Mouse (Mus musculus) MEL (cell line): ENCODE measurements around the gene Drosha. TPM values are rescaled to one million over a fixed set of nuclear protein-coding genes. Genes with fewer than 3 reads are reported as not detected.
A peak's percentile ranks its signal among the peaks of the same experiment; 100 is the strongest.

Experiments
- DNase-seq: peaks from one replicate; pipeline ENCODE4 v3.0.0; 2011; ENCODE audit warnings: low read depth, low spot score
- H3K27ac ChIP-seq: 2 replicates; pipeline ENCODE4 v1.5.1; 2012; ENCODE audit warnings: low read depth, mild to moderate bottlenecking, control low read depth, low read length, moderate library complexity; ENCODE audit not compliant: control insufficient read depth
- H3K27me3 ChIP-seq, 2 experiments: fragments of 150-350 bp in 1 of 2; sonication (generic) in 1 of 2; 2 replicates each; pipeline ENCODE4 v1.6.1; 2012; ENCODE audit warnings: low read length in 2 of 2, mild to moderate bottlenecking in 2 of 2, improper control_type of control experiment in 1 of 2, moderate library complexity in 1 of 2; ENCODE audit not compliant: insufficient read depth in 2 of 2, control insufficient read depth in 1 of 2
- H3K36me3 ChIP-seq, 2 experiments: 2 replicates each; pipeline ENCODE4 v1.6.1; 2012 to 2014; ENCODE audit warnings: low read length in 2 of 2, improper control_type of control experiment in 1 of 2, inconsistent platforms in 1 of 2, mild to moderate bottlenecking in 1 of 2; ENCODE audit not compliant: insufficient read depth in 2 of 2, control insufficient read depth in 1 of 2
- H3K4me1 ChIP-seq, 2 experiments: fragments of 150-350 bp in 1 of 2; sonication (generic) in 1 of 2; 2 replicates each; pipeline ENCODE4 v1.6.1; 2012; ENCODE audit warnings: low read length in 2 of 2, improper control_type of control experiment in 1 of 2, mild to moderate bottlenecking in 1 of 2; ENCODE audit not compliant: insufficient read depth in 2 of 2, control insufficient read depth in 1 of 2
- H3K4me3 ChIP-seq, 2 experiments: fragments of 150-350 bp in 1 of 2; sonication (generic) in 1 of 2; 2 replicates each; pipeline ENCODE4 v1.5.1; 2012; ENCODE audit warnings: low read depth in 2 of 2, low read length in 2 of 2, mild to moderate bottlenecking in 2 of 2, moderate library complexity in 2 of 2, control low read depth in 1 of 2, improper control_type of control experiment in 1 of 2; ENCODE audit not compliant: control insufficient read depth in 1 of 2, insufficient read depth in 1 of 2
- H3K79me2 ChIP-seq: 2 replicates; pipeline ENCODE4 v1.6.1; 2012; ENCODE audit warnings: mild to moderate bottlenecking, low read length, moderate library complexity; ENCODE audit not compliant: control insufficient read depth, poor library complexity, insufficient read depth
- H3K9ac ChIP-seq: 2 replicates; pipeline ENCODE4 v1.6.1; 2012; ENCODE audit warnings: low read depth, mild to moderate bottlenecking, control low read depth, low read length, moderate library complexity; ENCODE audit not compliant: control insufficient read depth, poor library complexity, severe bottlenecking
- H3K9me3 ChIP-seq: fragments of 150-350 bp; sonication (generic); replicated peaks from 2 replicates; pipeline ENCODE4 v1.6.1; 2012; ENCODE audit warnings: mild to moderate bottlenecking, low read length, improper control_type of control experiment, moderate library complexity; ENCODE audit not compliant: insufficient read depth
- BHLHE40 ChIP-seq: IDR thresholded peaks from 2 replicates; pipeline ENCODE4 v1.6.1; 2012; ENCODE audit warnings: low read depth, mild to moderate bottlenecking, inconsistent platforms, low read length, improper control_type of control experiment, borderline replicate concordance
- CHD1 ChIP-seq: IDR thresholded peaks from 2 replicates; pipeline ENCODE4 v1.6.1; 2012; ENCODE audit warnings: low read depth, mild to moderate bottlenecking, inconsistent platforms, low read length, improper control_type of control experiment
- CHD2 ChIP-seq: IDR thresholded peaks from 2 replicates; pipeline ENCODE4 v1.6.1; 2011; ENCODE audit warnings: low read length, improper control_type of control experiment
- CTCF ChIP-seq, 3 experiments: IDR thresholded peaks in 2 of 3; conservative IDR thresholded peaks in 1 of 3; 2 replicates each; pipeline ENCODE4 v1.5.1; 2011 to 2012; ENCODE audit warnings: low read length in 3 of 3, low read depth in 2 of 3, mild to moderate bottlenecking in 2 of 3, improper control_type of control experiment in 1 of 3, inconsistent platforms in 1 of 3, mixed read lengths in 1 of 3, moderate library complexity in 1 of 3; ENCODE audit not compliant: control insufficient read depth in 1 of 3, insufficient read depth in 1 of 3, poor library complexity in 1 of 3, severe bottlenecking in 1 of 3
- E2F4 ChIP-seq: IDR thresholded peaks from 2 replicates; pipeline ENCODE4 v1.6.1; 2011; ENCODE audit warnings: low read depth, low read length, improper control_type of control experiment, borderline replicate concordance
- ELF1 ChIP-seq: IDR thresholded peaks from 2 replicates; pipeline ENCODE4 v1.6.1; 2014; ENCODE audit warnings: low read depth, mild to moderate bottlenecking, inconsistent platforms, low read length, improper control_type of control experiment, moderate library complexity
- EP300 ChIP-seq, 2 experiments: IDR thresholded peaks; 2 replicates each; pipeline ENCODE4 v1.6.1; 2011; ENCODE audit warnings: improper control_type of control experiment in 2 of 2, low read length in 2 of 2, low read depth in 1 of 2, mild to moderate bottlenecking in 1 of 2
- ETS1 ChIP-seq: IDR thresholded peaks from 2 replicates; pipeline ENCODE4 v1.6.1; 2012; ENCODE audit warnings: low read depth, mild to moderate bottlenecking, inconsistent platforms, low read length, improper control_type of control experiment, moderate library complexity
- GATA1 ChIP-seq: IDR thresholded peaks from 2 replicates; pipeline ENCODE4 v1.6.1; 2011; ENCODE audit warnings: low read depth, low read length, improper control_type of control experiment
- HCFC1 ChIP-seq: IDR thresholded peaks from 2 replicates; pipeline ENCODE4 v1.6.1; 2012; ENCODE audit warnings: low read depth, mild to moderate bottlenecking, inconsistent platforms, low read length, improper control_type of control experiment, moderate library complexity
- JUND ChIP-seq: IDR thresholded peaks from 2 replicates; pipeline ENCODE4 v1.6.1; 2011; ENCODE audit warnings: low read depth, mild to moderate bottlenecking, improper control_type of control experiment, low read length
- KAT2A ChIP-seq: conservative IDR thresholded peaks from 2 replicates; pipeline ENCODE4 v1.6.1; 2012; ENCODE audit warnings: low read depth, low read length, improper control_type of control experiment, inconsistent platforms
- MAFK ChIP-seq: IDR thresholded peaks from 2 replicates; pipeline ENCODE4 v1.6.1; 2011; ENCODE audit warnings: low read depth, mild to moderate bottlenecking, low read length, improper control_type of control experiment, borderline replicate concordance
- MAX ChIP-seq: IDR thresholded peaks from 2 replicates; pipeline ENCODE4 v1.6.1; 2011; ENCODE audit warnings: low read length, improper control_type of control experiment
- MEF2A ChIP-seq: IDR thresholded peaks from 2 replicates; pipeline ENCODE4 v1.6.1; 2014; ENCODE audit warnings: low read depth, mild to moderate bottlenecking, inconsistent platforms, low read length, improper control_type of control experiment; ENCODE audit not compliant: poor library complexity, insufficient replicate concordance, severe bottlenecking; ENCODE audit errors: extremely low read depth
- MXI1 ChIP-seq: IDR thresholded peaks from 2 replicates; pipeline ENCODE4 v1.6.1; 2011; ENCODE audit warnings: mild to moderate bottlenecking, low read depth, low read length, improper control_type of control experiment
- MYB ChIP-seq: IDR thresholded peaks from 2 replicates; pipeline ENCODE4 v1.6.1; 2011; ENCODE audit warnings: mild to moderate bottlenecking, low read depth, low read length, improper control_type of control experiment
- MYC ChIP-seq: IDR thresholded peaks from 2 replicates; pipeline ENCODE4 v1.6.1; 2011; ENCODE audit warnings: low read depth, mild to moderate bottlenecking, low read length, improper control_type of control experiment, moderate library complexity
- NELFE ChIP-seq: IDR thresholded peaks from 2 replicates; pipeline ENCODE4 v1.6.1; 2011; ENCODE audit warnings: low read depth, low read length, improper control_type of control experiment
- NRF1 ChIP-seq: IDR thresholded peaks from 2 replicates; pipeline ENCODE4 v1.6.1; 2014; ENCODE audit warnings: low read depth, mild to moderate bottlenecking, inconsistent platforms, low read length, improper control_type of control experiment, moderate library complexity; ENCODE audit not compliant: poor library complexity, insufficient read depth, severe bottlenecking
- POLR2A ChIP-seq, 2 experiments: IDR thresholded peaks; 2 replicates each; pipeline ENCODE4 v1.6.1; 2011 to 2012; ENCODE audit warnings: low read length in 2 of 2, mild to moderate bottlenecking in 2 of 2, control low read depth in 1 of 2, improper control_type of control experiment in 1 of 2, low read depth in 1 of 2, moderate library complexity in 1 of 2; ENCODE audit not compliant: control insufficient read depth in 1 of 2, insufficient read depth in 1 of 2, poor library complexity in 1 of 2
- POLR2AphosphoS5 ChIP-seq: IDR thresholded peaks from 2 replicates; pipeline ENCODE4 v1.6.1; 2012; ENCODE audit warnings: low read depth, borderline replicate concordance, mild to moderate bottlenecking, inconsistent platforms, low read length, moderate library complexity, mixed read lengths
- RAD21 ChIP-seq: IDR thresholded peaks from 2 replicates; pipeline ENCODE4 v1.6.1; 2011; ENCODE audit warnings: mild to moderate bottlenecking, low read depth, low read length, improper control_type of control experiment
- RCOR1 ChIP-seq: IDR thresholded peaks from 2 replicates; pipeline ENCODE4 v1.6.1; 2012; ENCODE audit warnings: low read depth, mild to moderate bottlenecking, inconsistent platforms, low read length, improper control_type of control experiment
- SIN3A ChIP-seq: IDR thresholded peaks from 2 replicates; pipeline ENCODE4 v1.6.1; 2012; ENCODE audit warnings: low read length, improper control_type of control experiment, inconsistent platforms
- TAL1 ChIP-seq: IDR thresholded peaks from 2 replicates; pipeline ENCODE4 v1.6.1; 2012; ENCODE audit warnings: mild to moderate bottlenecking, inconsistent platforms, low read length, moderate library complexity, mixed read lengths
- TCF12 ChIP-seq: IDR thresholded peaks from 2 replicates; pipeline ENCODE4 v1.6.1; 2014; ENCODE audit warnings: low read depth, mild to moderate bottlenecking, inconsistent platforms, low read length, improper control_type of control experiment, moderate library complexity
- UBTF ChIP-seq: IDR thresholded peaks from 2 replicates; pipeline ENCODE4 v1.6.1; 2012; ENCODE audit warnings: low read depth, mild to moderate bottlenecking, inconsistent platforms, low read length, improper control_type of control experiment, moderate library complexity, borderline replicate concordance; ENCODE audit not compliant: insufficient read depth
- USF1 ChIP-seq: IDR thresholded peaks from 2 replicates; pipeline ENCODE4 v1.6.1; 2014; ENCODE audit warnings: low read depth, mild to moderate bottlenecking, inconsistent platforms, low read length, improper control_type of control experiment, moderate library complexity
- USF2 ChIP-seq, 2 experiments: IDR thresholded peaks; 2 replicates each; pipeline ENCODE4 v1.6.1; 2011 to 2012; ENCODE audit warnings: improper control_type of control experiment in 2 of 2, low read length in 2 of 2, borderline replicate concordance in 1 of 2, inconsistent platforms in 1 of 2, low read depth in 1 of 2, mild to moderate bottlenecking in 1 of 2; ENCODE audit not compliant: insufficient read depth in 1 of 2
- ZC3H11A ChIP-seq: IDR thresholded peaks from 2 replicates; pipeline ENCODE4 v1.6.1; 2012; ENCODE audit warnings: low read depth, mild to moderate bottlenecking, inconsistent platforms, low read length, improper control_type of control experiment
- ZKSCAN1 ChIP-seq: IDR thresholded peaks from 2 replicates; pipeline ENCODE4 v1.6.1; 2012; ENCODE audit warnings: low read depth, mild to moderate bottlenecking, inconsistent platforms, low read length, improper control_type of control experiment, moderate library complexity
- ZMIZ1 ChIP-seq: IDR thresholded peaks from 2 replicates; pipeline ENCODE4 v1.6.1; 2012; ENCODE audit warnings: low read depth, mild to moderate bottlenecking, inconsistent platforms, low read length, improper control_type of control experiment, moderate library complexity
- ZNF384 ChIP-seq: IDR thresholded peaks from 2 replicates; pipeline ENCODE4 v1.6.1; 2012; ENCODE audit warnings: low read depth, mild to moderate bottlenecking, inconsistent platforms, low read length, improper control_type of control experiment
- polyA plus RNA-seq, 2 experiments: library from polyadenylated mRNA; stranded (reverse) in 1 of 2; unstranded in 1 of 2; fragments of >175 nt in 1 of 2; fragments of >200 nt in 1 of 2; gene quantifications; 2 replicates each; pipeline versions ENCODE4 v1.2.1 to v1.2.4; 2012; ENCODE audit warnings: low replicate concordance in 2 of 2, low read depth in 1 of 2; ENCODE audit not compliant: insufficient read length in 2 of 2, insufficient read depth in 1 of 2, missing spikeins in 1 of 2
- total RNA-seq: library from RNA; depleted of rRNA; stranded (reverse); fragments of 300-350 nt; gene quantifications from 2 replicates; pipeline ENCODE4 v1.2.3, GENCODE M21; 2012

Gene Drosha
- total and polyA plus RNA-seq, 3 experiments: 43.3 to 482 (median 96.9) TPM

DNA sequence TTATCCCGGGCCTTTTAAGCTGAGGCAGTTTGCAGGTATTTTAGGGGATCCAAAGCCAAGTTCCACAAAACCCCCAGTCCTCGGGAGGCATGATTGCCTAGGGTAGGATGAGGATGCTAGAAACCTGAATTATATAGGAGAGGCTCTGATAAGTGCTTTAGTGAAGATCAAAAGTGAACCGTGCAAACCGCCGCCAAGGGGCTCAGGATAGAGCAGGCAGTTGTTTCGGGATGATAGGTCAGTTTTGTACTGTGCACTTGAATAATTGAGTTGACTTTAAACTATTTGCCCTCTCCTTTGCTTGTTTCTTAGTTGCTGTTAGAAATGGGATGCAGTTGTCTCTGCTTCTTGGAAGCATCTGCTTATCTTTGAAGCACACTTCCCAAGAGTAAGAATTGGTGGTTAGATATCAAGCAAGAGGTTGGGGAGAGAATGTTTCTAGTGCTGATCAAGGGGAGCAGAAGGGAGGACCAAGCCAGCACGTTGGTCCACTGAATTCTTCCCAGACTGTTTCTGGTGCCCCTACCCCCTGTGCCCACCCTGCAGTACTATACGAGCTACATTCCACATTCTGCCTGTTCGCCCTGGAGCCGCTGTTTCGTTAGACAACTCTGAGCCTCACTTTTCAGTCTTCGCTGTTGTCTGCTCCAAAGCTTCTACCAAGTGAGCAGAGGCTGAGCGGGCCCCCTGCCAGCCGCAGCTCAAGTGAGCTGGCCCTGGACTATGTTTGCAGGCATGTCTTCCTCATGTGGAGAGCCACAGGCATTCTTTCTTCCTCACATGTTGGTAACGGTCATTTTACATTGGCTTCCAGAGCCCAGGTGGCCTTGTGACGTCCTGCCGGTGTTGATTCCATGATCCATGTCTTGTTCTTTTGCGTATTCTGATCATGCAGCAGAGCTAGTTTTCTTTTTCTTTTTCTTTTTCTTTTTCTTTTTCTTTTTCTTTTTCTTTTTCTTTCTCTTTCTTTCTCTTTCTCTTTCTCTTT is 71.7 kb downstream of the Drosha start:
- H3K9ac ChIP-seq: peak overlapping the region; percentile 67
- H3K4me3 ChIP-seq: peak overlapping the region; percentile 52 to 53
- peaks cover 12 to 28% of the 10 kb centered on the region in 2 experiments for H3K4me1 ChIP-seq
- H3K79me2 ChIP-seq: no peaks in the 10 kb centered on the region; the same call in 1 of the 2 replicates
- DNase-seq: peak; percentile 91
- peak overlapping the region; percentile 95 for H3K27ac ChIP-seq
- no peaks in the 10 kb centered on the region for H3K27me3 ChIP-seq
- no peaks in the 10 kb centered on the region for H3K9me3 ChIP-seq
- peaks cover 7 to 26% of the 10 kb centered on the region in 2 experiments; a peak in 3 of 4 replicates for H3K36me3 ChIP-seq
- TF ChIP-seq MYC (peak; percentile 77), MEF2A (no peak), ZKSCAN1 (no peak), NRF1 (no peak), TAL1 (peak; percentile 94), EP300 (IDR thresholded peaks at IDR 0.05; ENCODE audit: low read depth in 1 of 2, low read length in 2 of 2) (peak; percentile 98), USF2 (IDR thresholded peaks at IDR 0.05; ENCODE audit: borderline replicate concordance in 1 of 2, insufficient read depth in 1 of 2, low read depth in 1 of 2, low read length in 2 of 2) (no peak), CHD2 (no peak; the same call in 1 of the 2 replicates), SIN3A (peak; percentile 84), RAD21 (no peak), POLR2A (IDR thresholded peaks at IDR 0.05; ENCODE audit: control insufficient read depth in 1 of 2, insufficient read depth in 1 of 2, low read depth in 1 of 2, low read length in 2 of 2, poor library complexity in 1 of 2) (peak; percentile 54 to 64; a peak in 3 of 4 replicates), TCF12 (peak; percentile 97), GATA1 (peak; percentile 97), E2F4 (peak; percentile 66; the same call in 1 of the 2 replicates), CTCF (IDR thresholded peaks at IDR 0.05 in 2 of 3, conservative IDR thresholded peaks at IDR 0.05 in 1 of 3; ENCODE audit: control insufficient read depth in 1 of 3, insufficient read depth in 1 of 3, low read depth in 2 of 3, low read length in 3 of 3, poor library complexity in 1 of 3, severe bottlenecking in 1 of 3) (no peak), CHD1 (peak; percentile 68; the same call in 1 of the 2 replicates), MAFK (no peak), KAT2A (no peak), MYB (peak; percentile 87), HCFC1 (peak; percentile 15; the same call in 1 of the 2 replicates), RCOR1 (peak; percentile 95), ETS1 (peak; percentile 86), ZC3H11A (no peak), MAX (peak; percentile 63; the same call in 1 of the 2 replicates), ZNF384 (no peak), UBTF (0 out of 2 replicates have a peak, but pooled peaks have one; percentile 75), USF1 (peak; percentile 57), NELFE (peak; percentile 55), ZMIZ1 (peak; percentile 71), POLR2AphosphoS5 (no peak), BHLHE40 (peak; percentile 70; the same call in 1 of the 2 replicates), ELF1 (no peak), JUND (no peak), MXI1 (peak; percentile 78)
